Mouse (Mus musculus): ENCODE measurements at regions not wholly inside any gene's neighbourhood (a gene's known extent, or its start where the extent isn't known, plus 50 kb on each side); places are given as distances from the start of the nearest gene placed in this dataset.

DNA sequence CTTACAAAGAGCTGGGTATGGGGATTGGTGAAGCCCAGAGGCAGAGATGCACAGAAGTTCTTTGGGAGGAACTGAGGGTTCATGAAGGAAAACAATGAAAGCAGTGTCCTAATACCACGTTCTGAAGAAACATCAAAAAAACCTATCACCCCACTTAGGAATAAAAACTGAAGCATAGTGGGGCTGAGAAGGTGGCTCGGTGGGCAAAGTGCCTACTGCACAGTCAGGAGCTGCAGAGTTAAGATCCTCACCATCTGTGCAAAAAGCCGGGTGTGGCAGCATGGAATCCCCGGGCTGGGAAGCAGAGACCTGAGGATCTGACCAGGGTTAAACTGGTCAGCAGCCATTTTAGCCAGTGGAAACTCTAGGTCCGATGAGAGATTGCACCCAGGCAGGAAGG, 106.1 kb upstream of the Smad1 start:
- no peaks in the 10 kb centered on the region for H3K9me3 ChIP-seq (replicated peaks; ENCODE audit: control insufficient read depth, low read length)
- no peak overlapping the region for H3K4me2 ChIP-seq
- WGBS (ENCODE audit: insufficient replicate concordance) = 67% methylated on average over 5 of the region's 5 CpGs
- H3K4me1 ChIP-seq (ENCODE audit: control insufficient read depth, insufficient read depth, low read length) = no peaks in the 10 kb centered on the region
- no peak overlapping the region for H3K27ac ChIP-seq (ENCODE audit: low read depth, low read length)
- no peak for ATAC-seq (replicated peaks; ENCODE audit: insufficient number of reproducible peaks, low FRiP score, low TSS enrichment)
- no peak overlapping the region for H3K9ac ChIP-seq (ENCODE audit: low read depth, low read length)
- no peaks in the 10 kb centered on the region for H3K27me3 ChIP-seq (ENCODE audit: control insufficient read depth, insufficient read depth, low read length)
- no peaks in the 10 kb centered on the region for H3K36me3 ChIP-seq (ENCODE audit: control insufficient read depth, insufficient read depth, low read length)
- H3K4me3 ChIP-seq (ENCODE audit: low read depth, low read length) = no peak overlapping the region

DNA sequence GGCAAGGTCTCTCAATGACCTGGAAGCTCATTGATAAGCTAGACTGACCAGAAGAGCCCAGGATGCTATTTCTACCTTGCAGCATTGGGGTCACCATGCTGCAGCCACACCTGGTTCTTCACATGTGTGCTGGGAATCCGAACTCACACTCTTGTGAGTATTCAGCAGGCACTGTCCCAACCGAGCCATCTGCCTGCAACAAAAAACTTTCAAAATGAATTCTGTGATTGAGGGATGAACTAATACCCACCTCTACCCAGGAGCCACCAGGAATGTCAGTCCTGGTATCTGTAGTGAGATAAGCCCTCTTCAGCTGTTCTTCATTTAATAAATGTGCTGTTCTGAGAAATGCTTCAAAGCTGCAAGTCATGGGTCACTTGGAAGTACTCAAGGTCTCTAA, 104.6 kb upstream of the Smad1 start:
- Histone ChIP-seq H3K4me1 (ENCODE audit: control insufficient read depth, insufficient read depth, low read length) (no peaks in the 10 kb centered on the region), H3K9me3 (replicated peaks; ENCODE audit: control insufficient read depth, low read length) (no peaks in the 10 kb centered on the region), H3K27me3 (ENCODE audit: control insufficient read depth, insufficient read depth, low read length) (no peaks in the 10 kb centered on the region), H3K4me2 (no peak overlapping the region), H3K27ac (ENCODE audit: low read depth, low read length) (no peak overlapping the region), H3K36me3 (ENCODE audit: control insufficient read depth, insufficient read depth, low read length) (no peaks in the 10 kb centered on the region), H3K4me3 (ENCODE audit: low read depth, low read length) (no peak overlapping the region), H3K9ac (ENCODE audit: low read depth, low read length) (no peak overlapping the region)
- 77% methylated on average over 2 of the region's 2 CpGs for WGBS (ENCODE audit: insufficient replicate concordance)
- no peak for ATAC-seq (replicated peaks; ENCODE audit: insufficient number of reproducible peaks, low FRiP score, low TSS enrichment)

DNA sequence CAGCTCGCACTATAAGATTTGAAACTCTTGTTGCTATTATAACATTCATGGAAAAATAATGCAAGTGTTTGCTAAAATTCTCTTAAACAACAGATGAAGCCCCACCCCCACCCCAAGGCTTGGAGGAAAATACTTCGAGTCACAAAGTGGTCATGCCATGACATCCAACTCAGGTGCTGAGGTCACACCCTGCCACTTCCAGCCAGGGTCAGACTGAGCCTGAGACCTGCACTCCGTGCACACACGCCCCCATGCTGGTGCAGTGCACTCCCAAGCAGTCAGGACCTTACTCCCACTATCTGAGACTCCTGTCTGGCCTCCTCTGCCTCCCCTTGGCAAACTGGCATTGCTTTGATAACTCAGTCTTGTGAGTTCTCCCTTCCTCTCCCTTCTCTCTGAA, 102.7 kb upstream of the Smad1 start:
- no peak overlapping the region for H3K4me3 ChIP-seq (ENCODE audit: low read depth, low read length)
- peaks cover 7% of the 10 kb centered on the region for H3K4me1 ChIP-seq (ENCODE audit: control insufficient read depth, insufficient read depth, low read length)
- ATAC-seq (replicated peaks; ENCODE audit: insufficient number of reproducible peaks, low FRiP score, low TSS enrichment) = 0 out of 2 replicates have a peak, but pooled peaks have one; percentile 69
- H3K36me3 ChIP-seq (ENCODE audit: control insufficient read depth, insufficient read depth, low read length) = no peaks in the 10 kb centered on the region
- no peak overlapping the region for H3K27ac ChIP-seq (ENCODE audit: low read depth, low read length)
- 69% methylated on average over 4 of the region's 4 CpGs for WGBS (ENCODE audit: insufficient replicate concordance)
- H3K9me3 ChIP-seq (replicated peaks; ENCODE audit: control insufficient read depth, low read length) = no peaks in the 10 kb centered on the region
- no peak overlapping the region for H3K9ac ChIP-seq (ENCODE audit: low read depth, low read length)
- no peak overlapping the region for H3K4me2 ChIP-seq
- H3K27me3 ChIP-seq (ENCODE audit: control insufficient read depth, insufficient read depth, low read length) = no peaks in the 10 kb centered on the region

DNA sequence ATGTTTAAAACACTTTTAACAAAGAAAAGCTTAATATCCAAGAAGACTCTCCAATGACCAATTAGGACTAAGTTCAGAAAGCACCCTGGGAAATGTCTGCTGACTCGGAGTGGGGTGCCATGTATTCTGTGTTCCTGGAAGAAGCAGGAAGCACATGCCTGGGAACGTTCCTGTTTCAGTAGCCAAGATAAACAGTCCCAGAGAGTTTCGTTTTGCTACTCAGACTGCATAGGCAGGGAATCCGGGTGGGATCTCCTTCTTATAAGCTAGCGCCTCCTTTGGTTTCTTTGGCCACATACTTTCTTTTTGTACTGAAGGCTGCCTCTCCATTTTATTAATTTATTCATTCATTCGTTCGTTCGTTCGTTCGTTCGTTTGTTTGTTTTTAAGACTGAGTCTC, 101.9 kb upstream of the Smad1 start:
- no peak overlapping the region for H3K27ac ChIP-seq (ENCODE audit: low read depth, low read length)
- no peaks in the 10 kb centered on the region for H3K9me3 ChIP-seq (replicated peaks; ENCODE audit: control insufficient read depth, low read length)
- peaks cover 7% of the 10 kb centered on the region for H3K4me1 ChIP-seq (ENCODE audit: control insufficient read depth, insufficient read depth, low read length)
- H3K4me2 ChIP-seq = no peak overlapping the region
- H3K36me3 ChIP-seq (ENCODE audit: control insufficient read depth, insufficient read depth, low read length) = no peaks in the 10 kb centered on the region
- no peaks in the 10 kb centered on the region for H3K27me3 ChIP-seq (ENCODE audit: control insufficient read depth, insufficient read depth, low read length)
- no peak for ATAC-seq (replicated peaks; ENCODE audit: insufficient number of reproducible peaks, low FRiP score, low TSS enrichment)
- H3K9ac ChIP-seq (ENCODE audit: low read depth, low read length) = no peak overlapping the region
- 71% methylated on average over 11 of the region's 11 CpGs for WGBS (ENCODE audit: insufficient replicate concordance)
- H3K4me3 ChIP-seq (ENCODE audit: low read depth, low read length) = no peak overlapping the region

DNA sequence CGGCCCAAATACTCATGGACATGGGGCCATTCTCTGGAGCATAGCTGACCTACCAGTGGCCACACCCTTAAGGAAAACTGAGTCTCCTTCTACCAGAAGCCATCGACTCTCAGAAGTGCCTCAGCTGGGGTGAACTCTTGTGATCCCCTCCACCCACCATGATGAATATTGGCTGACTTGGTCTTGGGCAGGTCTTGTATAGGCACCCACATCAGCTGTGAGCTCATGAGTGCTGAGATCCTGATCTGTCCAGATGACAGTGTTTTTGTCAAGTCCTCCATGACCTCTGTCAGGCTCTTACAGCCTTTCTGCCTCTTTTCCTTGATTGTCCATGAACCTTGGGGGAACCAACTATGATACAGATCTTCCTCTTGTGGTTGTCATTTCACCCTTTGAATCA, 99.9 kb upstream of the Smad1 start:
- H3K4me3 ChIP-seq (ENCODE audit: low read depth, low read length) = no peak overlapping the region
- ATAC-seq (replicated peaks; ENCODE audit: insufficient number of reproducible peaks, low FRiP score, low TSS enrichment) = no peak
- H3K27ac ChIP-seq (ENCODE audit: low read depth, low read length) = no peak overlapping the region
- peaks cover 7% of the 10 kb centered on the region for H3K4me1 ChIP-seq (ENCODE audit: control insufficient read depth, insufficient read depth, low read length)
- H3K9me3 ChIP-seq (replicated peaks; ENCODE audit: control insufficient read depth, low read length) = no peaks in the 10 kb centered on the region
- no peak overlapping the region for H3K4me2 ChIP-seq
- 86% methylated on average over 2 of the region's 2 CpGs for WGBS (ENCODE audit: insufficient replicate concordance)
- H3K36me3 ChIP-seq (ENCODE audit: control insufficient read depth, insufficient read depth, low read length) = no peaks in the 10 kb centered on the region
- no peaks in the 10 kb centered on the region for H3K27me3 ChIP-seq (ENCODE audit: control insufficient read depth, insufficient read depth, low read length)
- H3K9ac ChIP-seq (ENCODE audit: low read depth, low read length) = no peak overlapping the region

DNA sequence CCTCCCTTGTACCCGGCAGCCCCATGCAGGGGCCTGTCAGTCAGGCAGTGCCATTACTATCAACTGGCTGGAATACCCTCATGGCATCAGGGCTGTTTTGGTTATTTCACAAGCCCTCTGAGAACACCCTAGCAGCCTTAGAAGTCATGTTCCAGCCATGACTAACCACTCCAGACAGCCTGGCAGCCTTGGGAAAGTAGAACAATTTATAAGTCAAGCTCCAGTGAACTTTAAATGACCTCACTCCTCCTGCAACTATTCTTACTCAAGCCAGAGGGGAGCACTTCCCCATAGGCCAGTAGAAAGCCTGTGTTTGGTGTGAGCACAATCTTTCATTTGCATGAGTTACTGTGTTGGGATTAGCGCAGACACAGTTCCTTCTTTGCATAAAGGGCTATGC, 99.3 kb upstream of the Smad1 start:
- WGBS (ENCODE audit: insufficient replicate concordance) = 65% methylated on average over 2 of the region's 2 CpGs
- Histone ChIP-seq H3K36me3 (ENCODE audit: control insufficient read depth, insufficient read depth, low read length) (no peaks in the 10 kb centered on the region), H3K4me2 (no peak overlapping the region), H3K4me1 (ENCODE audit: control insufficient read depth, insufficient read depth, low read length) (peaks cover 7% of the 10 kb centered on the region), H3K27me3 (ENCODE audit: control insufficient read depth, insufficient read depth, low read length) (no peaks in the 10 kb centered on the region), H3K4me3 (ENCODE audit: low read depth, low read length) (no peak overlapping the region), H3K9ac (ENCODE audit: low read depth, low read length) (no peak overlapping the region), H3K27ac (ENCODE audit: low read depth, low read length) (peak overlapping the region; percentile 41; the same call in 1 of the 2 replicates), H3K9me3 (replicated peaks; ENCODE audit: control insufficient read depth, low read length) (no peaks in the 10 kb centered on the region)
- ATAC-seq (replicated peaks; ENCODE audit: insufficient number of reproducible peaks, low FRiP score, low TSS enrichment) = no peak

DNA sequence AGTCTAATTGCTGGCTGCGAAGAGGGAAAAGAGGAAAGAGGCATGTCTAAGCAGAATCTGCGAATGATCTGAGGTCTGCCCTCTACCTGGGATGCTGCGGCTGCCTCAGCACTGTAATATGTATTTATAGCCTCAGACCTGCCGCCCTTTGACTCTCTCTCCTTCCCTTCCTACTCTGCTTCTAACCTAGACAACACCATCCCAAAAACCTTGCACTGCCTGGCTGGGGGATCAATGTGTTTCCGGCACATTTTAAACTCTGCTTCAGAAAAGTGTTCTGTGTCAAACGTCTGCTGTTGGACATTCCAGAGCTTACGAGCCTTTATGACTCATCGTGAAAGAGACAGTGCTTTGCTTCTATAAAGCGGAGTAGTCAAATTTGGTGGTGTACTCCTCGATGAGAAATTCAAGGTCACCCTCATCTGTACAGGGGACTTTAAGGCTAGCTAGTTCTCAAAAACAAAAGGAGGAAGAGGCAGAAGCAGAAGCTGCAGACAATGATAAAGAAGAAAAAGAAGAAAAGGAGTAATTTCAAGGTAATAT, 91.9 kb upstream of the Smad1 start:
- Histone ChIP-seq H3K9ac (ENCODE audit: low read depth, low read length) (no peak overlapping the region), H3K4me1 (ENCODE audit: control insufficient read depth, insufficient read depth, low read length) (peaks cover 9% of the 10 kb centered on the region), H3K4me3 (ENCODE audit: low read depth, low read length) (no peak overlapping the region), H3K27ac (ENCODE audit: low read depth, low read length) (no peak overlapping the region), H3K27me3 (ENCODE audit: control insufficient read depth, insufficient read depth, low read length) (no peaks in the 10 kb centered on the region), H3K9me3 (replicated peaks; ENCODE audit: control insufficient read depth, low read length) (no peaks in the 10 kb centered on the region), H3K4me2 (no peak overlapping the region), H3K36me3 (ENCODE audit: control insufficient read depth, insufficient read depth, low read length) (no peaks in the 10 kb centered on the region)
- WGBS (ENCODE audit: insufficient replicate concordance) = 56% methylated on average over 10 of the region's 10 CpGs
- ATAC-seq (replicated peaks; ENCODE audit: insufficient number of reproducible peaks, low FRiP score, low TSS enrichment) = no peak

DNA sequence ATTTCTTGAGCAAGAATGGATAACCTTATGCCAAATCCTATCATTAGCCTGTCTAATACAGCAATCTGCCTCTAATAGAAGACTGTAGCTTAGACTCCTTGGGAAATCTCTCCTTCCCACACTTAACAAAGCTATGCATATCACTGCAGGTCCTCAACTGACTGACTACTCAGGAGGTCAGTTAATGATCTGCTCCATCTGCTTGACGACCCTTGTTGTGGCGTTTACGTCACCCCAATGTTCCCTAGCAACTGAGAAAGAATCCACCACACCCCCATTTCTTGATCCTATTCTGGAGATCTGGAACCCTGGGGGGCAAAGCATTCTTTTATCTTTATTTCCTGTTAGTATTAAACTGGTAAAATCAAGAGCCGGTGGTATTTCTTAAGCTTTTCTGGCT, 91.4 kb upstream of the Smad1 start:
- Histone ChIP-seq H3K27me3 (ENCODE audit: control insufficient read depth, insufficient read depth, low read length) (no peaks in the 10 kb centered on the region), H3K9ac (ENCODE audit: low read depth, low read length) (no peak overlapping the region), H3K9me3 (replicated peaks; ENCODE audit: control insufficient read depth, low read length) (no peaks in the 10 kb centered on the region), H3K4me2 (no peak overlapping the region), H3K36me3 (ENCODE audit: control insufficient read depth, insufficient read depth, low read length) (no peaks in the 10 kb centered on the region), H3K4me1 (ENCODE audit: control insufficient read depth, insufficient read depth, low read length) (peaks cover 9% of the 10 kb centered on the region), H3K4me3 (ENCODE audit: low read depth, low read length) (no peak overlapping the region), H3K27ac (ENCODE audit: low read depth, low read length) (no peak overlapping the region)
- ATAC-seq (replicated peaks; ENCODE audit: insufficient number of reproducible peaks, low FRiP score, low TSS enrichment) = no peak
- WGBS (ENCODE audit: insufficient replicate concordance) = 64% methylated on average over 4 of the region's 4 CpGs

DNA sequence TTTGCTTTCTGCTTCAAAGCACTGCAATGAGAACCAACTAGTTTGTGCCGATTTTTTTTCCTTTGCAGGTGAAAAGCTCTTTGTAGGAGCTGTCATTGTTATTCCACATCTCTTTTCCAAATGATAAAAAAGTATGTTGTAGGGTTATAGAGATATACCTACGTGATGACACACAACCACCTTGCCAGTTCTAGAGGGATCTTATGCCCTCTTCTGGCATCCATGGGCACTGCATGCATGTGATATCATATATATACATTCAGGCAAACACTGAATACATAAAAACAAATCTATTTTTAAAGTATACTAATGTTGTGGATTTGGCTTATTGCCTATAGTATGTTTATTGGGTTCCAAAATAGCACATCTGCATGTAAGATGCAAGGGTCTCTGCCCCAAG, 89.5 kb upstream of the Smad1 start:
- Histone ChIP-seq H3K4me3 (ENCODE audit: low read depth, low read length) (no peak overlapping the region), H3K9ac (ENCODE audit: low read depth, low read length) (no peak overlapping the region), H3K27ac (ENCODE audit: low read depth, low read length) (no peak overlapping the region), H3K9me3 (replicated peaks; ENCODE audit: control insufficient read depth, low read length) (no peaks in the 10 kb centered on the region), H3K4me2 (no peak overlapping the region), H3K4me1 (ENCODE audit: control insufficient read depth, insufficient read depth, low read length) (peaks cover 9% of the 10 kb centered on the region), H3K36me3 (ENCODE audit: control insufficient read depth, insufficient read depth, low read length) (no peaks in the 10 kb centered on the region), H3K27me3 (ENCODE audit: control insufficient read depth, insufficient read depth, low read length) (no peaks in the 10 kb centered on the region)
- 67% methylated on average over 2 of the region's 2 CpGs for WGBS (ENCODE audit: insufficient replicate concordance)
- no peak for ATAC-seq (replicated peaks; ENCODE audit: insufficient number of reproducible peaks, low FRiP score, low TSS enrichment)

All from heart, embryonic 11.5 days (tissue).